Mouse (Mus musculus) midbrain, embryonic 13.5 days (tissue): ENCODE data around the gene Lrpap1. TPM values are rescaled to one million over a fixed set of nuclear protein-coding genes. Genes with fewer than 3 reads are reported as not detected.

ENCODE experiments used
- ATAC-seq: fragments of 200-750 bp; cut with Nextera tagmentation; 2 replicates; pipeline ENCODE4 v1.8.0; 2017; ENCODE audit warnings: mild to moderate bottlenecking, moderate TSS enrichment, moderate library complexity
- H3K27ac ChIP-seq: fragments of 300-500 bp; sonication (generic); 2 replicates; pipeline ENCODE4 v1.5.1; 2015; ENCODE audit warnings: inconsistent platforms, mild to moderate bottlenecking, moderate library complexity
- H3K27me3 ChIP-seq: fragments of 300-500 bp; sonication (generic); 2 replicates; pipeline ENCODE4 v1.6.1; 2015; ENCODE audit warnings: mild to moderate bottlenecking, inconsistent platforms
- H3K36me3 ChIP-seq: fragments of 300-500 bp; sonication (generic); 2 replicates; pipeline ENCODE4 v1.6.1; 2015; ENCODE audit warnings: mild to moderate bottlenecking, inconsistent platforms
- H3K4me1 ChIP-seq: fragments of 300-500 bp; sonication (generic); replicated peaks from 2 replicates; pipeline ENCODE4 v1.6.1; 2015; ENCODE audit warnings: inconsistent platforms
- H3K4me2 ChIP-seq: fragments of 300-500 bp; sonication (generic); replicated peaks from 2 replicates; pipeline ENCODE4 v1.6.1; 2015; ENCODE audit warnings: moderate library complexity, mild to moderate bottlenecking, inconsistent platforms
- H3K4me3 ChIP-seq: fragments of 300-500 bp; sonication (generic); replicated peaks from 2 replicates; pipeline ENCODE4 v1.5.1; 2015; ENCODE audit warnings: mild to moderate bottlenecking, inconsistent platforms
- H3K9ac ChIP-seq: fragments of 300-500 bp; sonication (generic); replicated peaks from 2 replicates; pipeline ENCODE4 v1.6.1; 2015; ENCODE audit warnings: mild to moderate bottlenecking, inconsistent platforms
- H3K9me3 ChIP-seq: fragments of 300-500 bp; sonication (generic); 2 replicates; pipeline ENCODE4 v1.6.1; 2016; ENCODE audit warnings: mild to moderate bottlenecking, inconsistent platforms
- WGBS: fragments of 180-500 bp; shearing (Covaris S2); methylation state at CpG from one replicate; pipeline ENCODE4 v1.1.7; 2015; 5-methylcytosine and 5-hydroxymethylcytosine counted together
- polyA plus RNA-seq: library from polyadenylated mRNA; unstranded; fragments of >200 nt; fragmentation: Nextera tagmentation; extraction: Ambion mirVana; gene quantifications from 2 replicates; pipeline ENCODE4 v1.2.1, GENCODE M21; 2015

The Lrpap1 gene
- polyA plus RNA-seq, 1 experiment from 2014 or later: 114 TPM

- Histone ChIP-seq H3K27me3 (peaks cover 5% of the 10 kb centered on the region; the same call in 1 of the 2 replicates), H3K4me3 (no peak overlapping the region), H3K4me2 (no peak overlapping the region), H3K9ac (no peak overlapping the region), H3K4me1 (peaks cover 18% of the 10 kb centered on the region), H3K36me3 (no peaks in the 10 kb centered on the region), H3K27ac (no peak overlapping the region), H3K9me3 (no peaks in the 10 kb centered on the region)
- 72% methylated on average over 9 of the region's 9 CpGs for WGBS
- ATAC-seq: no peak
Observed at GRCm38 (mm10) chr5:35073992-35074391, 31.6 kb downstream of the Lrpap1 start.

GRCm38 (mm10) chr5:35073235-35073634, 32.3 kb downstream of the Lrpap1 start:
- H3K9me3 ChIP-seq: no peaks in the 10 kb centered on the region
- peaks cover 16% of the 10 kb centered on the region; the same call in 1 of the 2 replicates for H3K4me1 ChIP-seq
- no peak overlapping the region for H3K4me2 ChIP-seq
- H3K36me3 ChIP-seq: no peaks in the 10 kb centered on the region
- H3K27me3 ChIP-seq: no peaks in the 10 kb centered on the region
- no peak overlapping the region for H3K27ac ChIP-seq
- H3K9ac ChIP-seq: no peak overlapping the region
- H3K4me3 ChIP-seq: no peak overlapping the region
- WGBS: 82% methylated on average over 11 of the region's 11 CpGs
- no peak for ATAC-seq

- no peak for ATAC-seq
- no peaks in the 10 kb centered on the region for H3K27me3 ChIP-seq
- H3K27ac ChIP-seq: no peak overlapping the region
- no peak overlapping the region for H3K4me3 ChIP-seq
- no peak overlapping the region for H3K4me2 ChIP-seq
- no peaks in the 10 kb centered on the region for H3K9me3 ChIP-seq
- H3K4me1 ChIP-seq: peaks cover 16% of the 10 kb centered on the region; the same call in 1 of the 2 replicates
- no peaks in the 10 kb centered on the region for H3K36me3 ChIP-seq
- no peak overlapping the region for H3K9ac ChIP-seq
- 95% methylated on average over 6 of the region's 6 CpGs for WGBS
Observed at GRCm38 (mm10) chr5:35071855-35072254, 33.7 kb downstream of the Lrpap1 start.

- Histone ChIP-seq H3K4me3 (no peak overlapping the region), H3K27me3 (no peaks in the 10 kb centered on the region), H3K4me1 (peaks cover 16% of the 10 kb centered on the region; the same call in 1 of the 2 replicates), H3K9ac (no peak overlapping the region; the same call in 1 of the 2 replicates), H3K4me2 (no peak overlapping the region), H3K27ac (no peak overlapping the region), H3K36me3 (no peaks in the 10 kb centered on the region), H3K9me3 (no peaks in the 10 kb centered on the region)
- peak; percentile 77 for ATAC-seq
- WGBS: 42% methylated on average over 7 of the region's 7 CpGs
Observed at GRCm38 (mm10) chr5:35070953-35071352, 34.6 kb downstream of the Lrpap1 start.

GRCm38 (mm10) chr5:35070314-35070713, 35.3 kb downstream of the Lrpap1 start:
- Histone ChIP-seq H3K27me3 (no peaks in the 10 kb centered on the region), H3K4me1 (peaks cover 16% of the 10 kb centered on the region; the same call in 1 of the 2 replicates), H3K36me3 (no peaks in the 10 kb centered on the region), H3K4me3 (no peak overlapping the region), H3K27ac (no peak overlapping the region), H3K4me2 (no peak overlapping the region), H3K9me3 (no peaks in the 10 kb centered on the region), H3K9ac (no peak overlapping the region)
- 83% methylated on average over 8 of the region's 8 CpGs for WGBS
- ATAC-seq: no peak

- H3K27ac ChIP-seq: no peak overlapping the region
- H3K4me1 ChIP-seq: peaks cover 16% of the 10 kb centered on the region; the same call in 1 of the 2 replicates
- WGBS: 83% methylated on average over 2 of the region's 2 CpGs
Observed at GRCm38 (mm10) chr5:35069841-35070240, 35.7 kb downstream of the Lrpap1 start.

GRCm38 (mm10) chr5:35060098-35060497, 45.5 kb downstream of the Lrpap1 start:
- 73% methylated on average over 3 of the region's 3 CpGs for WGBS
- Histone ChIP-seq H3K27me3 (peaks cover 31% of the 10 kb centered on the region), H3K36me3 (no peaks in the 10 kb centered on the region), H3K9me3 (no peaks in the 10 kb centered on the region), H3K4me1 (peaks cover 20% of the 10 kb centered on the region), H3K4me2 (no peak overlapping the region), H3K27ac (no peak overlapping the region), H3K9ac (no peak overlapping the region), H3K4me3 (no peak overlapping the region)
- no peak for ATAC-seq

More at GRCm38 (mm10) chr5:35069841-35070240, 35.7 kb downstream of the Lrpap1 start:
- Histone ChIP-seq H3K9ac (no peak overlapping the region), H3K36me3 (no peaks in the 10 kb centered on the region), H3K4me2 (no peak overlapping the region), H3K27me3 (no peaks in the 10 kb centered on the region), H3K4me3 (no peak overlapping the region), H3K9me3 (no peaks in the 10 kb centered on the region)
- ATAC-seq: no peak

GRCm38 (mm10) chr5:35058216-35058615, 47.4 kb downstream of the Lrpap1 start:
- no peak for ATAC-seq
- no peak overlapping the region for H3K9ac ChIP-seq
- peak overlapping the region; percentile 54; the same call in 1 of the 2 replicates for H3K4me3 ChIP-seq
- peaks cover 31% of the 10 kb centered on the region for H3K27me3 ChIP-seq
- H3K27ac ChIP-seq: no peak overlapping the region
- 61% methylated on average over 1 of the region's 1 CpGs for WGBS
- H3K36me3 ChIP-seq: no peaks in the 10 kb centered on the region
- H3K4me2 ChIP-seq: peak overlapping the region; percentile 90; the same call in 1 of the 2 replicates
- H3K9me3 ChIP-seq: no peaks in the 10 kb centered on the region
- peaks cover 20% of the 10 kb centered on the region for H3K4me1 ChIP-seq

GRCm38 (mm10) chr5:35057582-35057981, 48.0 kb downstream of the Lrpap1 start:
- peaks cover 31% of the 10 kb centered on the region for H3K27me3 ChIP-seq
- peak overlapping the region; percentile 73; the same call in 1 of the 2 replicates for H3K9ac ChIP-seq
- H3K9me3 ChIP-seq: no peaks in the 10 kb centered on the region
- WGBS: 19% methylated on average over 4 of the region's 4 CpGs
- H3K4me2 ChIP-seq: peak overlapping the region; percentile 90
- peaks cover 20% of the 10 kb centered on the region for H3K4me1 ChIP-seq
- peak overlapping the region; percentile 54 for H3K4me3 ChIP-seq
- no peak for ATAC-seq
- H3K36me3 ChIP-seq: no peaks in the 10 kb centered on the region
- H3K27ac ChIP-seq: no peak overlapping the region

GRCm38 (mm10) chr5:35056604-35057432, 48.7 kb downstream of the Lrpap1 start, which contains the start of gene Dok7:
Dok7 (plus strand) TSS chr5:35056766.
- peak within 1 kb of the TSS; percentile 90 for H3K4me2 ChIP-seq
- ATAC-seq: peak; percentile 66
- peak within 1 kb of the TSS; percentile 54 for H3K4me3 ChIP-seq
- H3K27me3 ChIP-seq: peaks cover 31% of the 10 kb centered on the region
- H3K9me3 ChIP-seq: 0 out of 2 replicates have a peak, but pooled peaks cover under 1% of the 10 kb centered on the region
- peak within 1 kb of the TSS; percentile 73 for H3K9ac ChIP-seq
- H3K27ac ChIP-seq: no peak within 1 kb of the TSS; the same call in 1 of the 2 replicates
- H3K36me3 ChIP-seq: no peaks in the 10 kb centered on the region
- under 1% methylated on average over 60 of the region's 74 CpGs for WGBS
- peaks cover 20% of the 10 kb centered on the region for H3K4me1 ChIP-seq

GRCm38 (mm10) chr5:35055076-35055475, 50.5 kb downstream of the Lrpap1 start:
- Histone ChIP-seq H3K27ac (no peak overlapping the region), H3K9ac (no peak overlapping the region), H3K27me3 (peaks cover 31% of the 10 kb centered on the region), H3K4me1 (peaks cover 20% of the 10 kb centered on the region), H3K4me2 (no peak overlapping the region), H3K36me3 (no peaks in the 10 kb centered on the region), H3K4me3 (no peak overlapping the region), H3K9me3 (0 out of 2 replicates have a peak, but pooled peaks cover 4% of the 10 kb centered on the region)
- ATAC-seq: no peak
- 76% methylated on average over 12 of the region's 12 CpGs for WGBS

- H3K27ac ChIP-seq: no peak overlapping the region
- 0 out of 2 replicates have a peak, but pooled peaks cover 4% of the 10 kb centered on the region for H3K9me3 ChIP-seq
- no peak overlapping the region for H3K9ac ChIP-seq
- ATAC-seq: no peak
- no peaks in the 10 kb centered on the region for H3K36me3 ChIP-seq
- H3K4me1 ChIP-seq: peaks cover 20% of the 10 kb centered on the region
- H3K27me3 ChIP-seq: peaks cover 31% of the 10 kb centered on the region
- no peak overlapping the region for H3K4me2 ChIP-seq
- no peak overlapping the region for H3K4me3 ChIP-seq
- WGBS: 93% methylated on average over 3 of the region's 3 CpGs
Observed at GRCm38 (mm10) chr5:35054628-35055027, 50.9 kb downstream of the Lrpap1 start.
